Mouse (Mus musculus) heart, postnatal 0 days (tissue): ENCODE measurements around the gene AI464131. TPM values are rescaled to one million over a fixed set of nuclear protein-coding genes. Genes with fewer than 3 reads are reported as not detected.

Experiments used
- ATAC-seq: fragments of 200-750 bp; cut with Nextera tagmentation; 2 replicates; pipeline ENCODE4 v1.8.0; 2017; ENCODE audit warnings: low read depth, moderate number of reproducible peaks, moderate library complexity; ENCODE audit not compliant: insufficient read depth
- DNase-seq: peaks from one replicate; pipeline ENCODE4 v3.0.0-alpha.2; 2016; ENCODE audit warnings: low spot score
- H3K27ac ChIP-seq: fragments of 300-500 bp; sonication (generic); 2 replicates; pipeline ENCODE4 v1.5.1; 2014; ENCODE audit warnings: low read depth, mild to moderate bottlenecking
- H3K27me3 ChIP-seq: fragments of 300-500 bp; sonication (generic); 2 replicates; pipeline ENCODE4 v1.6.1; 2014; ENCODE audit warnings: low read length, mixed read lengths; ENCODE audit not compliant: control insufficient read depth, insufficient read depth
- H3K36me3 ChIP-seq: fragments of 300-500 bp; sonication (generic); replicated peaks from 2 replicates; pipeline ENCODE4 v1.6.1; 2014; ENCODE audit warnings: low read length, mixed read lengths; ENCODE audit not compliant: control insufficient read depth, insufficient read depth
- H3K4me1 ChIP-seq: fragments of 300-500 bp; sonication (generic); 2 replicates; pipeline ENCODE4 v1.6.1; 2014; ENCODE audit warnings: antibody characterized with exemption; ENCODE audit not compliant: control insufficient read depth, insufficient read depth
- H3K4me2 ChIP-seq: fragments of 300-500 bp; sonication (generic); 2 replicates; pipeline ENCODE4 v1.6.1; 2014; ENCODE audit warnings: low read depth, mild to moderate bottlenecking, low read length, moderate library complexity
- H3K4me3 ChIP-seq: fragments of 300-500 bp; sonication (generic); 2 replicates; pipeline ENCODE4 v1.5.1; 2014; ENCODE audit warnings: low read depth, low read length
- H3K9ac ChIP-seq: fragments of 300-500 bp; sonication (generic); replicated peaks from 2 replicates; pipeline ENCODE4 v1.6.1; 2014; ENCODE audit warnings: low read depth, low read length, mixed read lengths
- H3K9me3 ChIP-seq: fragments of 300-500 bp; sonication (generic); replicated peaks from 2 replicates; pipeline ENCODE4 v1.6.1; 2016; ENCODE audit warnings: low read length; ENCODE audit not compliant: control insufficient read depth
- CTCF ChIP-seq: IDR thresholded peaks from 2 replicates; pipeline ENCODE4 v1.5.1; 2016; ENCODE audit warnings: antibody characterized with exemption, control low read depth, low read depth
- EP300 ChIP-seq: IDR thresholded peaks from 2 replicates; pipeline ENCODE4 v1.6.1; 2016; ENCODE audit warnings: antibody characterized with exemption, low read depth
- WGBS: fragments of 180-500 bp; shearing (Covaris S2); extraction: QIAGEN DNeasy Blood & Tissue Kit; methylation state at CpG from one replicate; pipeline ENCODE4 v1.1.7; 2014; 5-methylcytosine and 5-hydroxymethylcytosine counted together
- polyA plus RNA-seq: library from polyadenylated mRNA; unstranded; fragments of >200 nt; fragmentation: Nextera tagmentation; extraction: Ambion mirVana; gene quantifications from 2 replicates; pipeline ENCODE4 v1.2.1, GENCODE M21; 2015
- total RNA-seq: library from RNA; depleted of rRNA; stranded (reverse); fragments of >200 nt; gene quantifications from 2 replicates; pipeline ENCODE4 v1.2.3, GENCODE M21; 2014; ENCODE audit warnings: low replicate concordance; rRNA removed

The AI464131 gene
- 6.3 and 9.3 TPM in 2 replicates for total RNA-seq
- polyA plus RNA-seq = 2.5 and 2.9 TPM in 2 replicates

DNA sequence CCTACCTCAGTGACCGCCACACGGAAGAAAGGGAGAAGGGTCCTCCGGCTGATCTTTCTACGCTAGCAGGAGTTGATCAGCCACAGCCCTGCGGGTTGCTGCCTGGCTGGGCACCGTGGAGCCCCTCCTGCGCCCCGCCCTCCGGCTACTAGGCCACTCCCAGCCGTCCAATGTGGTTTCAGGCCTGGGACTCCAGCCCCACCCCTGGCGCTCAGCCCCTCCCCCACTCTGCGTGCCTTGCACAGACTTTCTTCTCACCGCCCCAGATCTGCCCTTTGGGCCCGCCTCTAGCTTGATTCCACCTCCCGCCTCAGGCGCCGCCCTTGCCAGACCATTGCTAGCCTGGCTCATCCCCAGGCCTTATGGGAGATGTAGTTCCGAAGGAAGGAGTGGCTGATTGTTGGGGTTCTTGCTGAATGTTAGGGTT, at the start of gene AI464131:
AI464131 (minus strand) TSS at position 91 of the 427 bp plus-strand sequence.
- Histone ChIP-seq H3K27ac (no peak within 1 kb of the TSS), H3K4me2 (peak within 1 kb of the TSS; percentile 70), H3K4me3 (peak within 1 kb of the TSS; percentile 48), H3K9me3 (no peaks in the 10 kb centered on the region), H3K9ac (peak within 1 kb of the TSS; percentile 43), H3K36me3 (no peaks in the 10 kb centered on the region), H3K4me1 (peaks cover 23% of the 10 kb centered on the region), H3K27me3 (peaks cover 53% of the 10 kb centered on the region)
- peak; percentile 17; the same call in 1 of the 2 replicates for TF ChIP-seq CTCF
- TF ChIP-seq EP300 = no peak
- 2% methylated on average over 18 of the region's 18 CpGs for WGBS
- DNase-seq (peak; percentile 95), ATAC-seq (peak; percentile 94)

DNA sequence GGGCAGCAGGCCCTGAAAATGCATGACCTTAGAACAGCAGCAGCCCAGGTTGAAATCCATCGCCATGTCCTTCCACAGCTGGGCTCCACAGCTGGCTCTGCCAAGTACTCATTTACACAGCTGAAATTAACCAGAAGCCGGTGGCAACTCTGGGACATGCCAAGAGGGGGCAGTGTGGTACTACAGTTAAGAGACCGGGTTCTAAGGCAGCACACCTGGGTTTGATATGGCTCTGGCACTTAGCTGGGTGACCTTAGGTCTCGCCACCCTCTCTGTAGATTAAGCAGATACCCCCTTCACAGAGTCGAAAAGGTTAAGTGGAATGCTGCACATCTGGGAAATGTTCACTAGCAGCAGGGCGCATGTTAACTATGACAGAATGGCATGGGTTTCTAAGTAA, 49.7 kb upstream of the AI464131 start:
- Histone ChIP-seq H3K9ac (no peak overlapping the region), H3K9me3 (no peaks in the 10 kb centered on the region), H3K4me2 (no peak overlapping the region), H3K36me3 (no peaks in the 10 kb centered on the region), H3K27ac (no peak overlapping the region), H3K27me3 (no peaks in the 10 kb centered on the region), H3K4me1 (peaks cover 6% of the 10 kb centered on the region), H3K4me3 (no peak overlapping the region)
- TF ChIP-seq EP300 (no peak), CTCF (peak; percentile 70)
- peak; percentile 39; the same call in 1 of the 2 replicates for ATAC-seq
- peak; percentile 46 for DNase-seq
- WGBS = 26% methylated on average over 6 of the region's 6 CpGs

DNA sequence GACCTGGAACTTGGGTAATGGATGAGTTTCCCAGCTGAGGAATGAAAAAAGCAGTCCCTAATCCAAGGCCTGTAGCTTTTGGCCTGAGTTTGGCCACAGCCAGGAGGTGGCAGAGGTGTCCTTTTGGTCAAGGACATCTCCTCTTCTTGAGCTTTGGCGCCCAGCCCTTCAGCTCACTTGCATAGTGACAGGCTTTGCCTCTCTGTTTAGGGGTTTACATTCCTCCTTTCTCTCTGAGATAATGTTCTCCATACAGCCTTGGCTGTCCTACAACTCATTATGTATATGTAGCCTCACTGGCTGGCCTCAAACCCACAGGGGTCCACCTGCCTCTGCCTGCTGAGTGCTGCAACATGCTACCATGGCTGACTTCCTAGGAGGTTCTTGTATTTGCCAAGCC, 44.2 kb upstream of the AI464131 start:
- no peak for DNase-seq
- TF ChIP-seq EP300 (no peak), CTCF (no peak; the same call in 1 of the 2 replicates)
- Histone ChIP-seq H3K27me3 (no peaks in the 10 kb centered on the region), H3K36me3 (no peaks in the 10 kb centered on the region), H3K4me3 (no peak overlapping the region), H3K9ac (no peak overlapping the region), H3K4me1 (no peaks in the 10 kb centered on the region), H3K9me3 (no peaks in the 10 kb centered on the region), H3K27ac (no peak overlapping the region), H3K4me2 (no peak overlapping the region)
- WGBS = 78% methylated on average over 1 of the region's 1 CpGs
- ATAC-seq = no peak

DNA sequence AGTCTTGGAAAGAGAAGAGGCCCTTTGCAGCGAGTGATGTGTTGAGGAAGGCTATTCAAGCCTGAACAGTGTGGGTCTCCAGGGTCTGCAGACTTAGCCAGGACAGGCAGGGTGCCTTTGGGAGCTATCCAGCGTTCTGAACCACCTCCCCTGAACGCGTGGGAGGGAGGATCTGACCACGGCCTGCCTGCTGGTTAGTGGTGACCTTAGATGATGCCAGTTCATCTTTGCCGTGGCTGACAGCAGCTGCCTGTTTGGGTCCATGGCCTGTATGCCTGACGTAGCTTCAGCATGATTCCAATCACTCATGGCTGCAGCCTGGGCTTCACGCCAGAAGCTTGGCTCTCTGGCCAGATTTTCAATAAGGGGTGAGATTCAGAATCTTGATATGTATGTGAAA, 43.1 kb upstream of the AI464131 start:
- Histone ChIP-seq H3K27ac (no peak overlapping the region), H3K36me3 (no peaks in the 10 kb centered on the region), H3K27me3 (no peaks in the 10 kb centered on the region), H3K4me3 (no peak overlapping the region), H3K9ac (no peak overlapping the region), H3K4me2 (no peak overlapping the region), H3K9me3 (no peaks in the 10 kb centered on the region), H3K4me1 (no peaks in the 10 kb centered on the region)
- no peak for TF ChIP-seq CTCF
- no peak for TF ChIP-seq EP300
- DNase-seq (peak; percentile 37), ATAC-seq (0 out of 2 replicates have a peak, but pooled peaks have one; percentile 33)
- WGBS = 19% methylated on average over 8 of the region's 8 CpGs

DNA sequence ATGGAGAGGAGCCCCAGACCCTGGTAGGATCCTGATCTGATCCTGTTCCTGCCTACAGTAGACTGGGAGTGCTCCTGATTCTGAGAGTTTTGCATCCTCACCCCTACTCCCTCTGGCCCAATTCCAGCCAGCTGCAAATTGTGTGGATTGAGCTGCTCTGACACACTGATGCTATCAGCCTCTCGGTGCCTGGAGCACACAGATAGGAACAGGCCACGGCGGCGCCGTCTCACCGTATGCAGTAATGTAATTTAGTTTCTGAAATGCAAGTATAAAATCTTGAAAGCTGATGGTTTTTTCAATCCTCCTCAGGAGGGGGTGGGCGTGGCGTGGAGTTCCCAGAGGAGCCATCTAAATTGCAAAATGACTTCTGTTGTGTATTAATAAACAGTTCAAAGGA, 39.3 kb upstream of the AI464131 start:
- no peak for TF ChIP-seq EP300
- no peak for TF ChIP-seq CTCF
- no peak overlapping the region for H3K4me2 ChIP-seq
- H3K27me3 ChIP-seq = no peaks in the 10 kb centered on the region
- 71% methylated on average over 8 of the region's 8 CpGs for WGBS
- no peak overlapping the region for H3K27ac ChIP-seq
- ATAC-seq (no peak), DNase-seq (no peak)
- H3K4me3 ChIP-seq = no peak overlapping the region
- H3K36me3 ChIP-seq = no peaks in the 10 kb centered on the region
- no peak overlapping the region for H3K9ac ChIP-seq
- no peaks in the 10 kb centered on the region for H3K4me1 ChIP-seq
- H3K9me3 ChIP-seq = no peaks in the 10 kb centered on the region

DNA sequence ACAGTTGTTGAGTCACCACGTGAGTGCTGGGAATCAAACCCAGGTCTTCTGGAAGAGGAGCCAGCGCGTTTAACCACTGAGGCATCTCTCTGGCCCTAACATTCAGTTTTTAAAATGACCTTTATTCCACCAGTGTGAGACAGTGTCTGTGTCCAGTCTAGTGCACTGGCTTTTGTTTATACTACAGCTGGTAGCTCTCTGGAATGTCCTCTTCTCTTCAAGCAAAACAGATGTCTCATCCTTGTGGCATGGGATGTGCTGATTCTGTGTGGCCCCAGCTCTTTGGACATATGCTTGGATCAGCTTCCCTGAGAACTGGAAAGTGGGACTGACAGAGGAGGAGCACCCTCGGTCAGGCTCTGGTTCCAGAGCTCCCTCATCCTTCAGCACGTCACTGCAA, 32.0 kb upstream of the AI464131 start:
- no peak for TF ChIP-seq CTCF
- no peak for TF ChIP-seq EP300
- Histone ChIP-seq H3K4me1 (no peaks in the 10 kb centered on the region), H3K9ac (no peak overlapping the region), H3K27me3 (no peaks in the 10 kb centered on the region), H3K4me3 (no peak overlapping the region), H3K36me3 (no peaks in the 10 kb centered on the region), H3K4me2 (no peak overlapping the region), H3K27ac (no peak overlapping the region), H3K9me3 (no peaks in the 10 kb centered on the region)
- 61% methylated on average over 5 of the region's 5 CpGs for WGBS
- no peak for DNase-seq
- ATAC-seq = no peak
